ENCODE assay signal across 22 mouse cellular contexts in the genomic region with DNA sequence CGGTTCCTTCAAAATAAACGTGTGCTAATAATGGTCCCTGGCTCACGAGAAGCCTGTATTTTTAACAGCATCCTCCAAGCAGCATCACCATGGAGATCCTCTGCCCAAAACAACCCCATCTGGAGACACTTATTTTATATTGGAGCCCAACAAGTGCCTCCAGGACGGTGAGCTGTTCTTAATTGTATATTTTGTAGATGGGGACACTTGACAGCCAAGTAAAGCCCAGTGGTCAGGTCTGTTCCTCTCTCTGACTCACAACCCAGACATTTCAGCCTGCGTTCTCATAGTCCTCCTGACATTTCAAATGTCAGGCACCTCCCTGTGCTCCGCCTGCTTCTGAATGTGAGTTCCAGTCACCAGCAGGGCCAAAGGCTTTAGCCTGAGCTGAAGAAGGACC. TPM values are rescaled to one million over a fixed set of nuclear protein-coding genes. Genes with fewer than 3 reads are reported as not detected.
DNase-seq lines count a peak whose midpoint lies in the region; ATAC-seq and TF ChIP-seq lines count a peak whose summit lies in the region.
"Had no signal": no experiment of that assay in that cellular context is flagged by ENCODE, and none has a peak within 500 bp of the region (broad histone marks: within the 10 kb centered on the region; RNA-seq: fewer than 3 reads in every experiment).

No protein-coding gene starts in this region.

- H3K27ac ChIP-seq in embryonic facial prominence, embryonic 11.5 days (replicated peaks; ENCODE audit: low read depth, low read length), result no peak overlapping the region
- no peak overlapping the region for H3K27ac ChIP-seq in embryonic facial prominence, embryonic 10.5 days (replicated peaks)
- H3K27ac ChIP-seq in layer of hippocampus, adult 2 months, result peak overlapping the region; percentile 12; the same call in 1 of the 2 replicates
- peak overlapping the region; percentile 79 for H3K27ac ChIP-seq in brown adipose tissue, adult 24 weeks (replicated peaks; ENCODE audit: low read depth, low read length)
- no peak overlapping the region for H3K27ac ChIP-seq in limb, embryonic 15.5 days
- H3K27ac ChIP-seq in kidney, embryonic 15.5 days, result no peak overlapping the region
- H3K27ac ChIP-seq: forebrain, embryonic 15.5 days; hindbrain, embryonic 13.5 days; midbrain, embryonic 10.5 days had no signal

- no peaks in the 10 kb centered on the region for H3K27me3 ChIP-seq in embryonic facial prominence, embryonic 11.5 days (ENCODE audit: control insufficient read depth, insufficient read depth, low read length)
- no peaks in the 10 kb centered on the region for H3K27me3 ChIP-seq in embryonic facial prominence, embryonic 10.5 days (replicated peaks; ENCODE audit: low read depth, poor library complexity, severe bottlenecking)
- 0 out of 2 replicates have a peak, but pooled peaks cover 3% of the 10 kb centered on the region for H3K27me3 ChIP-seq in limb, embryonic 15.5 days
- no peaks in the 10 kb centered on the region for H3K27me3 ChIP-seq in kidney, embryonic 15.5 days
- H3K27me3 ChIP-seq: forebrain, embryonic 15.5 days; hindbrain, embryonic 13.5 days; stomach, embryonic 15.5 days had no signal

- TF ChIP-seq CTCF in layer of hippocampus, adult 2 months (conservative IDR thresholded peaks at IDR 0.05), result no peak

- WGBS in embryonic facial prominence, embryonic 11.5 days, result 67% methylated on average over 6 of the region's 6 CpGs
- WGBS in embryonic facial prominence, embryonic 10.5 days, result 61% methylated on average over 6 of the region's 6 CpGs
- WGBS in limb, embryonic 15.5 days, result 36% methylated on average over 6 of the region's 6 CpGs
- 74% methylated on average over 6 of the region's 6 CpGs for WGBS in kidney, embryonic 15.5 days

- no peaks in the 10 kb centered on the region for H3K4me1 ChIP-seq in embryonic facial prominence, embryonic 11.5 days (ENCODE audit: control insufficient read depth, insufficient read depth, low read length)
- peaks cover 44% of the 10 kb centered on the region for H3K4me1 ChIP-seq in embryonic facial prominence, embryonic 10.5 days
- peaks cover 76% of the 10 kb centered on the region for H3K4me1 ChIP-seq in brown adipose tissue, adult 24 weeks (ENCODE audit: control insufficient read depth, insufficient read depth, insufficient read length, low read length)
- peaks cover 48% of the 10 kb centered on the region for H3K4me1 ChIP-seq in limb, embryonic 15.5 days
- peaks cover 55% of the 10 kb centered on the region for H3K4me1 ChIP-seq in kidney, embryonic 15.5 days
- H3K4me1 ChIP-seq: forebrain, embryonic 15.5 days; hindbrain, embryonic 13.5 days; midbrain, embryonic 10.5 days had no signal

- no peak for ATAC-seq in embryonic facial prominence, embryonic 11.5 days (replicated peaks; ENCODE audit: insufficient number of reproducible peaks, low FRiP score, low TSS enrichment, low read depth)
- peak; percentile 36; the same call in 1 of the 2 replicates for ATAC-seq in limb, embryonic 15.5 days (ENCODE audit: insufficient number of reproducible peaks, low FRiP score, low TSS enrichment, low read depth)
- no peak for ATAC-seq in kidney, embryonic 15.5 days (replicated peaks; ENCODE audit: low FRiP score)
- ATAC-seq in megakaryocyte-erythroid progenitor cell, adult 5-6 weeks (replicated peaks; ENCODE audit: low FRiP score, low TSS enrichment, poor library complexity, severe bottlenecking), result no peak
- ATAC-seq: forebrain, embryonic 15.5 days; liver, postnatal 0 days had no signal

- no peak overlapping the region for H3K4me3 ChIP-seq in embryonic facial prominence, embryonic 11.5 days (ENCODE audit: low read depth, low read length)
- H3K4me3 ChIP-seq in embryonic facial prominence, embryonic 10.5 days, result no peak overlapping the region
- peak overlapping the region; percentile 3; the same call in 1 of the 2 replicates for H3K4me3 ChIP-seq in layer of hippocampus, adult 2 months
- H3K4me3 ChIP-seq in brown adipose tissue, adult 24 weeks (ENCODE audit: insufficient read depth, low read depth, low read length), result no peak overlapping the region
- H3K4me3 ChIP-seq in limb, embryonic 15.5 days, result no peak overlapping the region
- H3K4me3 ChIP-seq in kidney, embryonic 15.5 days (replicated peaks), result no peak overlapping the region
- H3K4me3 ChIP-seq: forebrain, embryonic 15.5 days; hindbrain, embryonic 13.5 days; midbrain, embryonic 10.5 days; stomach, embryonic 15.5 days had no signal

- H3K9ac ChIP-seq in embryonic facial prominence, embryonic 11.5 days (replicated peaks; ENCODE audit: low read length), result no peak overlapping the region
- no peak overlapping the region for H3K9ac ChIP-seq in limb, embryonic 15.5 days
- H3K9ac ChIP-seq in kidney, embryonic 15.5 days, result no peak overlapping the region
- H3K9ac ChIP-seq: forebrain, embryonic 15.5 days; hindbrain, embryonic 13.5 days; liver, postnatal 0 days; stomach, embryonic 15.5 days had no signal

- no peaks in the 10 kb centered on the region for H3K9me3 ChIP-seq in embryonic facial prominence, embryonic 11.5 days (replicated peaks; ENCODE audit: control insufficient read depth, low read length)
- H3K9me3 ChIP-seq in embryonic facial prominence, embryonic 10.5 days, result no peaks in the 10 kb centered on the region
- H3K9me3 ChIP-seq in limb, embryonic 15.5 days, result no peaks in the 10 kb centered on the region
- H3K9me3 ChIP-seq in kidney, embryonic 15.5 days (replicated peaks), result no peaks in the 10 kb centered on the region
- H3K9me3 ChIP-seq: forebrain, embryonic 15.5 days; hindbrain, embryonic 13.5 days; midbrain, embryonic 10.5 days; stomach, embryonic 15.5 days had no signal

- H3K4me2 ChIP-seq in embryonic facial prominence, embryonic 11.5 days (ENCODE audit: low read depth, low read length), result no peak overlapping the region
- H3K4me2 ChIP-seq in limb, embryonic 15.5 days, result no peak overlapping the region
- H3K4me2 ChIP-seq in kidney, embryonic 15.5 days, result no peak overlapping the region
- H3K4me2 ChIP-seq: forebrain, embryonic 15.5 days; hindbrain, embryonic 13.5 days; stomach, embryonic 15.5 days had no signal

- DNase-seq in embryonic facial prominence, embryonic 11.5 days (ENCODE audit: low spot score), result peak; percentile 60
- no peak for DNase-seq in embryonic facial prominence, embryonic 10.5 days (ENCODE audit: low spot score)
- DNase-seq in layer of hippocampus, adult 2 months (ENCODE audit: low spot score in 2 of 2), result no peak
- DNase-seq in layer of hippocampus, adult 9-11 months, result no peak
- DNase-seq: adrenal gland, postnatal 10 days; B cell, adult 2 months; cerebellum, adult 8-10 months; heart, postnatal 14 days; kidney, adult 8-10 months; kidney, postnatal 36 days; liver, postnatal 0 days; right cerebral cortex, postnatal 25 days; thymus, adult 2 months had no signal

- no peaks in the 10 kb centered on the region for H3K36me3 ChIP-seq in embryonic facial prominence, embryonic 11.5 days (replicated peaks; ENCODE audit: control insufficient read depth, insufficient read depth, low read depth, low read length)
- H3K36me3 ChIP-seq in embryonic facial prominence, embryonic 10.5 days (replicated peaks), result peaks cover 25% of the 10 kb centered on the region; the same call in 1 of the 2 replicates
- no peaks in the 10 kb centered on the region for H3K36me3 ChIP-seq in limb, embryonic 15.5 days
- peaks cover 32% of the 10 kb centered on the region for H3K36me3 ChIP-seq in kidney, embryonic 15.5 days
- H3K36me3 ChIP-seq: forebrain, embryonic 15.5 days; hindbrain, embryonic 13.5 days; midbrain, embryonic 10.5 days; stomach, embryonic 15.5 days had no signal

RNA-seq across cellular contexts. Expression of a gene that starts 43.9 kb away (rescaled TPM):
- 26.7 and 30.3 TPM in 2 replicates for polyA plus RNA-seq in embryonic facial prominence, embryonic 11.5 days (2014; fragmentation: Nextera tagmentation; extraction: Ambion mirVana)
- 51.8 and 54.7 TPM in 2 replicates for polyA plus RNA-seq in embryonic facial prominence, embryonic 10.5 days (2016; fragmentation: Nextera tagmentation; extraction: Ambion mirVana)
- 10 to 100 TPM; 53.7 to 55.4 TPM for total RNA-seq in layer of hippocampus, adult 2 months (2021)
- 51.1 and 77.2 TPM in 2 replicates for polyA plus RNA-seq in brown adipose tissue, adult 24 weeks (2012; ENCODE audit: insufficient read depth, insufficient read length, missing spikeins)
- 77.4 and 83.3 TPM in 2 replicates for polyA plus RNA-seq in limb, embryonic 15.5 days (2015; fragmentation: Nextera tagmentation; extraction: Ambion mirVana)
- polyA plus RNA-seq in kidney, embryonic 15.5 days (2015; fragmentation: Nextera tagmentation; extraction: Ambion mirVana), result 108 and 116 TPM in 2 replicates
- total RNA-seq in megakaryocyte-erythroid progenitor cell, adult 5-6 weeks (2014; fragmentation: Nextera tagmentation), result 0.20 and 0.35 TPM in 2 replicates
- total RNA-seq in megakaryocyte-erythroid progenitor cell, adult 5-6 weeks (2017), result 0.56 and 0.57 TPM in 2 replicates
- total RNA-seq: neutrophil, adult 5-6 weeks had no signal

RNA-seq across cellular contexts. Expression of a gene that starts 43.9 kb away (rescaled TPM):
- polyA plus RNA-seq in embryonic facial prominence, embryonic 11.5 days (2014; fragmentation: Nextera tagmentation; extraction: Ambion mirVana), result 93.6 and 114 TPM in 2 replicates
- 128 and 138 TPM in 2 replicates for polyA plus RNA-seq in embryonic facial prominence, embryonic 10.5 days (2016; fragmentation: Nextera tagmentation; extraction: Ambion mirVana)
- total RNA-seq in layer of hippocampus, adult 2 months (2021), result 10 to 100 TPM; 52.0 to 53.6 TPM
- 142 and 186 TPM in 2 replicates for polyA plus RNA-seq in brown adipose tissue, adult 24 weeks (2012; ENCODE audit: insufficient read depth, insufficient read length, missing spikeins)
- polyA plus RNA-seq in limb, embryonic 15.5 days (2015; fragmentation: Nextera tagmentation; extraction: Ambion mirVana), result 172 and 209 TPM in 2 replicates
- polyA plus RNA-seq in kidney, embryonic 15.5 days (2015; fragmentation: Nextera tagmentation; extraction: Ambion mirVana), result 297 and 335 TPM in 2 replicates
- not detected in 2 replicates for total RNA-seq in megakaryocyte-erythroid progenitor cell, adult 5-6 weeks (2014; fragmentation: Nextera tagmentation)
- total RNA-seq in megakaryocyte-erythroid progenitor cell, adult 5-6 weeks (2017), result 0.34 TPM in 1 of 2 replicates, not detected in the other
- total RNA-seq: neutrophil, adult 5-6 weeks had no signal

Comparison
In these comparisons a context has a peak if more than half of its experiments do, and no peak if none do; other contexts are left out.
1. H3K27ac ChIP-seq: peak in layer of hippocampus, adult 2 months (single experiment) and brown adipose tissue, adult 24 weeks (single experiment); none in embryonic facial prominence, embryonic 11.5 days (single experiment), embryonic facial prominence, embryonic 10.5 days (single experiment), limb, embryonic 15.5 days (single experiment) and kidney, embryonic 15.5 days (single experiment).